Mouse (Mus musculus) liver, postnatal 0 days (tissue): Measurements from ENCODE around the gene Leng1.

Source experiments
- CTCF ChIP-seq: sonication (generic); IDR thresholded peaks from 2 replicates; pipeline ENCODE4 v1.5.1; 2016; ENCODE audit warnings: antibody characterized with exemption, low read depth
- EP300 ChIP-seq: IDR thresholded peaks from 2 replicates; pipeline ENCODE4 v1.6.1; 2016; ENCODE audit warnings: antibody characterized with exemption, low read depth, mild to moderate bottlenecking

DNA sequence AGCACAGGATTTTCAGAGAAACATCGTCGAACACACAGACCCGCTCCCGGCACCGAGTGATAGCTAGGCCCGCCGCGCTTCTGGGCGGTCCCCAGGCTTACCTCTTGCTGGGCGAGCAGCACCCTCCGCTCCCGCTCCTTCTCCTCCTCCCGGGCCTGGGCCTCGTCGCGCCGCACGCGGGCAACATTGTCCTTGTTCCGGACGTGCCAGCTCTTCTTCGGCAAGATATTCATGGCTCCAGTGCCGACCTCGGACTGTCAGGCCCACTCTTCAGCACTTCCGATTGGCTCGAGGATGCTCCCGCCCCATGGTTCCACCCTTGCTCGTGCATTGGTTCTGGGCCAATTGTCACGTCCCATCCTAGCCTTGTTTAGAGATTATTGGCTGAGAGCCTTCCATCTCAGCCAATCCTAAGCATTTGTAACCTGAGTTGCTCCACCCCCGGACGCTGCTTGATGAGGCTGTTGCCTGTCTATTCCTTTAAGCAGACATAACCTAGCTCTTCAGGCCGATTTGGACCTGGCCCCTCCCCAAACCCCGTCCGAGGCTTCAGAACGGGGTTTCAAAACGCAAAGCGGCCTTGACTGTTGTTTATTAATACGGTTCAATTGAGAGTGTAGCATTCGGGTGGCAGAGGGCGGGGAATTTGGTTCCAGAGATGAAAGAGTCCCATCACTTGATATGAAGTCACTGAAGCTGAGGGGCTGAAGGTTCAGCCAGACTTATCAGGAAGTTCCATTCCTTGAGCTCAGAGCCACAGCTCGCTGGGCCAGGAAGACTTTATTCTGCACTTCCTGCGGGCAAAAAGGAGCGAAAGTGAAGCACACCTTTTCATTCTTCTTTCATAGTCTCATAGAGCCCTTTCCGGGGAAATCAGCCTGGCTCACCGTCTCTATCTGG is at the start of gene Leng1:
- TF ChIP-seq CTCF = no peak
- TF ChIP-seq EP300 = no peak
